Mouse (Mus musculus): ENCODE data around the gene Nfkbiz. TPM values are rescaled to one million over a fixed set of nuclear protein-coding genes. Genes with fewer than 3 reads are reported as not detected.
"Not testable (repeated sequence)": the region's sequence is repeated elsewhere in the genome, so short reads cannot be mapped to it uniquely, and the experiment has no call there.

Nfkbiz gene
- polyA plus RNA-seq, 1 experiment from 2014 or later: 16.0 TPM

- WGBS: 21% methylated on average over 7 of the region's 7 CpGs
- no peak overlapping the region for H3K4me3 ChIP-seq (ENCODE audit: low read depth, low read length)
- peak; percentile 23 for ATAC-seq
- peak; percentile 100 for TF ChIP-seq CTCF (IDR thresholded peaks at IDR 0.05)
- no peak; the same call in 1 of the 2 replicates for TF ChIP-seq EP300 (IDR thresholded peaks at IDR 0.05)
- H3K9ac ChIP-seq (replicated peaks; ENCODE audit: low read depth): no peak overlapping the region
- no peak overlapping the region for H3K4me2 ChIP-seq (replicated peaks; ENCODE audit: low read depth, low read length)
- no peaks in the 10 kb centered on the region for H3K36me3 ChIP-seq (ENCODE audit: insufficient read depth, low read length)
- H3K27ac ChIP-seq (ENCODE audit: low read length): no peak overlapping the region
- DNase-seq (ENCODE audit: low spot score): peak; percentile 87
- H3K4me1 ChIP-seq (ENCODE audit: insufficient read depth, low read depth, low read length): no peaks in the 10 kb centered on the region
- no peaks in the 10 kb centered on the region for H3K27me3 ChIP-seq (replicated peaks; ENCODE audit: insufficient read depth, low read length)
- H3K9me3 ChIP-seq (ENCODE audit: low read length): no peaks in the 10 kb centered on the region
Observed at GRCm38 (mm10) chr16:55863149-55863815, 24.6 kb upstream of the Nfkbiz start.

- H3K4me1 ChIP-seq (ENCODE audit: insufficient read depth, low read depth, low read length): no peaks in the 10 kb centered on the region
- H3K36me3 ChIP-seq (ENCODE audit: insufficient read depth, low read length): no peaks in the 10 kb centered on the region
- no peak overlapping the region for H3K4me3 ChIP-seq (ENCODE audit: low read depth, low read length)
- TF ChIP-seq EP300 (IDR thresholded peaks at IDR 0.05) (no peak), CTCF (IDR thresholded peaks at IDR 0.05) (no peak)
- H3K4me2 ChIP-seq (replicated peaks; ENCODE audit: low read depth, low read length): no peak overlapping the region
- no peak overlapping the region for H3K27ac ChIP-seq (ENCODE audit: low read length)
- no peaks in the 10 kb centered on the region for H3K9me3 ChIP-seq (ENCODE audit: low read length)
- H3K27me3 ChIP-seq (replicated peaks; ENCODE audit: insufficient read depth, low read length): no peaks in the 10 kb centered on the region
- 80% methylated on average over 3 of the region's 3 CpGs for WGBS
- no peak for ATAC-seq
- no peak for DNase-seq (ENCODE audit: low spot score)
- H3K9ac ChIP-seq (replicated peaks; ENCODE audit: low read depth): no peak overlapping the region
Observed at GRCm38 (mm10) chr16:55861104-55861503, 22.4 kb upstream of the Nfkbiz start.

DNA sequence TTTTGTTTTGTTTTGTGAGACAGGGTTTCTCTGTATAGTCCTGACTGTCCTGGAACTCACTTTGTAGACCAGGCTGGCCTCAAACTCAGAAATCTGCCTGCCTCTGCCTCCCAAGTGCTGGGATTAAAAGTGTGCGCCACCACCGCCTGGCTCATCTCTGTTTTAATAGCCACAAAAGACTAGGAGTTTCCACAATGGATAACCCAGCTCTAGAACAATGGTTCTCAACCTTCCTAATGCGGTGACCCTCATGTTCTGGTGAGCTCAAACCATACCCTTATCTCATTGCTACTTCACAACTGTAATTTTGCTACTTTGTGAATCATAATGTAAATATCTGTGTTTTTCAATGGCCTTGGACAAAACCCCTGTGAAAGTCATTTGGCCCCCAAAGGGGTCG lies 20.7 kb upstream of the Nfkbiz start:
- not testable (repeated sequence) for H3K4me2 ChIP-seq (replicated peaks; ENCODE audit: low read depth, low read length); H3K9me3 ChIP-seq (ENCODE audit: low read length); H3K9ac ChIP-seq (replicated peaks; ENCODE audit: low read depth); H3K27ac ChIP-seq (ENCODE audit: low read length); H3K36me3 ChIP-seq (ENCODE audit: insufficient read depth, low read length); DNase-seq (ENCODE audit: low spot score); H3K27me3 ChIP-seq (replicated peaks; ENCODE audit: insufficient read depth, low read length); ATAC-seq; H3K4me3 ChIP-seq (ENCODE audit: low read depth, low read length); H3K4me1 ChIP-seq (ENCODE audit: insufficient read depth, low read depth, low read length)
- 92% methylated on average over 4 of the region's 4 CpGs for WGBS

GRCm38 (mm10) chr16:55858465-55858864 lies 19.8 kb upstream of the Nfkbiz start:
- no peak overlapping the region for H3K9ac ChIP-seq (replicated peaks; ENCODE audit: low read depth)
- H3K4me3 ChIP-seq (ENCODE audit: low read depth, low read length): no peak overlapping the region
- 62% methylated on average over 6 of the region's 6 CpGs for WGBS
- no peaks in the 10 kb centered on the region for H3K9me3 ChIP-seq (ENCODE audit: low read length)
- TF ChIP-seq CTCF (IDR thresholded peaks at IDR 0.05) (peak; percentile 81), EP300 (IDR thresholded peaks at IDR 0.05) (no peak)
- DNase-seq (ENCODE audit: low spot score): peak; percentile 67
- no peak overlapping the region for H3K27ac ChIP-seq (ENCODE audit: low read length)
- H3K36me3 ChIP-seq (ENCODE audit: insufficient read depth, low read length): no peaks in the 10 kb centered on the region
- H3K4me1 ChIP-seq (ENCODE audit: insufficient read depth, low read depth, low read length): no peaks in the 10 kb centered on the region
- H3K27me3 ChIP-seq (replicated peaks; ENCODE audit: insufficient read depth, low read length): no peaks in the 10 kb centered on the region
- no peak overlapping the region for H3K4me2 ChIP-seq (replicated peaks; ENCODE audit: low read depth, low read length)
- peak; percentile 62 for ATAC-seq

- peak; percentile 37; the same call in 1 of the 2 replicates for TF ChIP-seq EP300 (IDR thresholded peaks at IDR 0.05)
- peak; percentile 93 for TF ChIP-seq CTCF (IDR thresholded peaks at IDR 0.05)
- ATAC-seq: peak; percentile 65
- DNase-seq (ENCODE audit: low spot score): peak; percentile 84
- no peak overlapping the region for H3K9ac ChIP-seq (replicated peaks; ENCODE audit: low read depth)
- 50% methylated on average over 19 of the region's 19 CpGs for WGBS
- H3K9me3 ChIP-seq (ENCODE audit: low read length): no peaks in the 10 kb centered on the region
- H3K4me3 ChIP-seq (ENCODE audit: low read depth, low read length): no peak overlapping the region
- no peaks in the 10 kb centered on the region for H3K27me3 ChIP-seq (replicated peaks; ENCODE audit: insufficient read depth, low read length)
- H3K27ac ChIP-seq (ENCODE audit: low read length): no peak overlapping the region
- no peaks in the 10 kb centered on the region for H3K4me1 ChIP-seq (ENCODE audit: insufficient read depth, low read depth, low read length)
- H3K36me3 ChIP-seq (ENCODE audit: insufficient read depth, low read length): no peaks in the 10 kb centered on the region
- H3K4me2 ChIP-seq (replicated peaks; ENCODE audit: low read depth, low read length): no peak overlapping the region
Observed at GRCm38 (mm10) chr16:55852943-55853727, 14.4 kb upstream of the Nfkbiz start.

DNA sequence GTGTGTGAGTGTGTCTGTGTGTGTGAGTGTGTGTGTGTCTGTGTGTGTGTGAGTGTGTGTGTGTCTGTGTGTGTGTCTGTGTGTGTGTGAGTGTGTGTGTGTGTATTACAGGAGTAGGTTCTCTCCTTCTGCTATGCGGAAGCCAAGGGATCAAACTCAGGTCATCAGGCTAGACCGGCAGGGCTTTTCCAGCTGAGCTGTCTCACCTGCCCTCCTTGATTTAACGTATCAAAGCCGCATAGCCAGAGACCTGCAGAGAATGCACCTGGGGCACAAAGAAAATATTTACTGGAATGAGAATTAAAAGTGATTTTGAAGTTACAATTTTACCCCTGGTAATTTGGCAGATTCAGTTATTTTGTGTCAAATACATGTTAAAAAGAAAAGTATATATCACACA lies 13.8 kb upstream of the Nfkbiz start:
- H3K4me3 ChIP-seq (ENCODE audit: low read depth, low read length): no peak overlapping the region
- no peak overlapping the region for H3K27ac ChIP-seq (ENCODE audit: low read length)
- TF ChIP-seq CTCF (IDR thresholded peaks at IDR 0.05) (no peak), EP300 (IDR thresholded peaks at IDR 0.05) (no peak)
- no peaks in the 10 kb centered on the region for H3K36me3 ChIP-seq (ENCODE audit: insufficient read depth, low read length)
- H3K27me3 ChIP-seq (replicated peaks; ENCODE audit: insufficient read depth, low read length): no peaks in the 10 kb centered on the region
- no peak overlapping the region for H3K9ac ChIP-seq (replicated peaks; ENCODE audit: low read depth)
- ATAC-seq (no peak), DNase-seq (ENCODE audit: low spot score) (no peak)
- WGBS: 55% methylated on average over 4 of the region's 4 CpGs
- no peak overlapping the region for H3K4me2 ChIP-seq (replicated peaks; ENCODE audit: low read depth, low read length)
- no peaks in the 10 kb centered on the region for H3K4me1 ChIP-seq (ENCODE audit: insufficient read depth, low read depth, low read length)
- H3K9me3 ChIP-seq (ENCODE audit: low read length): no peaks in the 10 kb centered on the region
